Mouse (Mus musculus) layer of hippocampus, adult 18-20 months (tissue): Measurements from ENCODE around the gene Gm11562. TPM values are rescaled to one million over a fixed set of nuclear protein-coding genes. Genes with fewer than 3 reads are reported as not detected.

ENCODE experiments used
- DNase-seq, 2 experiments: peaks; one replicate each; pipeline ENCODE4 v3.0.0; 2022; ENCODE audit warnings: low spot score in 2 of 2
- total RNA-seq, 2 experiments: library from RNA; stranded (reverse); gene quantifications; 2 replicates each; pipeline ENCODE4 v1.2.3; 2021

Gene Gm11562
- total RNA-seq, 2 experiments from 2014 or later, result not detected

GRCm38 (mm10) chr11:99585096-99585495 is 35.1 kb downstream of the Gm11562 start:
- peak; percentile 46 to 83 for DNase-seq

DNA sequence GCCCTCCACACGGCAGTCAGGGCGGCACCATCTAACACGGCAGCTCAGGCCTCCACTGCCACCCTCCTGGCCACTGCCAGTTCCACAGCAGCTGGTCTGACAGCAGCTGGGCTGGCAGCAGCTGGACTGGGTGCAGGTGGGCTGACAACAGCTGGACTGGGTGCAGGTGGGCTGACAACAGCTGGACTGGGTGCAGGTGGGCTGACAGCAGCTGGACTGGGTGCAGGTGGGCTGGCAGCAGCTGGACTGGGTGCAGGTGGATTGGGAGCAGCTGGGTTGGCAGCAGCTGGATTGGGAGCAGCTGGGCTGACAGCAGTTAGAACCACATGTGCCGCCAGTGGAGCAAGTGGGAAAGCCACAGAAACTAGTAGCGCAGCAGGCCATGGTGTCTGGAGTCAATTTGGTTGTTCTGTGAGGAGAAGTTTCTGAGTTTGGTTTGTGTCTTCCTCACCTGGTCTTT is 37.0 kb downstream of the Gm11562 start, which contains the start of gene Krtap1-4:
TSS of gene Krtap1-4 (minus strand) at position 410 of the 460 bp plus-strand sequence.
- DNase-seq, result no peak

DNA sequence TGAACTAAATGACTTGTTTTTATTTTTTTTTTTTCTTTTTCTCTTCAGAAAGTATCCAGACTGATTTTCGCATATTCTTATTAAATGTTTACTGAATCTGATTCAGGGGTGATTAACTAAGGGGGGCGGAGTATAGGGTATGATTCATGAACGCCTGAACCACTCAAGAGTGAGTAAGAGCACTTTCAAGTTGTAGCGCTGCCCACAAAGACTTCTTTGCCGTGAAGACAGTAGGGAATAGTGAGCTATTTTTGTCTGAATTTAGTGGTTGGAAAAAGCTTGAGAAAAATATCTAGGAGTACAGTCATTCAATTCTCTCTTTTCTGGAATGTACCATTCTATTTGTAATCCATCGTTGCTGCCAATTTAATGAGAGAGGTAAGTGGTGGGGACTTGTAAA is 38.7 kb downstream of the Gm11562 start:
- no peak for DNase-seq

DNA sequence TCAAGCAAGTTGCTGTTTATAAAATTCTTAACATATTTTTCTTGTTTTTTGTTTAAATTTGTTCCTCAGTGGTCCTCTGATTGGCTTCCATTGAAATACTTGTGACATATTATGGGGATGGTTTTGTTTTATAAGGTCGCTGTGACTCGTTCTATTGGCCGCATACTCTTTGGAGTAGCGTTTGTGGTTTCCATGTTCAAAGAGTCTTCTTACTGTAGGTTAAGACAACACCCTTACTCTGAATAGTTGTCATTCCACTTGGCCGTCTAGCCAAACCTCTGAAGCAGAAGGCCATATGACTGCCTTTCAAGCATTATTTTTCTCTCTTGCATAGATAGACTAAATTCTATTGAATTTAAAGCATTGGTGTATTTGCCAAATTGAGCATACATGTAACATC is 39.2 kb downstream of the Gm11562 start:
- no peak for DNase-seq

DNA sequence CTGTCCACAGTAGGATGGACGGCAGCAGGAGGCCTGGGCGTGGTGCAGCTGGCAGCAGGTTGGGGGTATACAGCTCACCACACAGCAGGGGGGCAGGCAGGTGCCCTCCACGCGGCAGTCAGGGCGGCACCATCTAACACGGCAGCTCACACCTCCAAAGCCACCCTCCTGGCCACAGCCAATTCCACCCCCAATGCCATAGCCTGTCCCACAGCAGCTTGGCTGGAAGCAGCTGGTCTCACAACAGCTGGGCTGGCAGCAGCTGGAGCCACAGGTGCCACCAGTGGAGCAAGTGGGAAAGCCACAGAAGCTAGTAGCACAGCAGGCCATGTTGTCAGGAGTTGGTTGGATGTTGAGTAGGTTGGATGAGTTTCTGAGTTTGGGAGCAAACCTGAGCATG is 39.6 kb downstream of the Gm11562 start, which contains the start of gene Krtap1-5:
TSS of gene Krtap1-5 (minus strand) at position 381 of the 400 bp plus-strand sequence.
- no peak for DNase-seq

DNA sequence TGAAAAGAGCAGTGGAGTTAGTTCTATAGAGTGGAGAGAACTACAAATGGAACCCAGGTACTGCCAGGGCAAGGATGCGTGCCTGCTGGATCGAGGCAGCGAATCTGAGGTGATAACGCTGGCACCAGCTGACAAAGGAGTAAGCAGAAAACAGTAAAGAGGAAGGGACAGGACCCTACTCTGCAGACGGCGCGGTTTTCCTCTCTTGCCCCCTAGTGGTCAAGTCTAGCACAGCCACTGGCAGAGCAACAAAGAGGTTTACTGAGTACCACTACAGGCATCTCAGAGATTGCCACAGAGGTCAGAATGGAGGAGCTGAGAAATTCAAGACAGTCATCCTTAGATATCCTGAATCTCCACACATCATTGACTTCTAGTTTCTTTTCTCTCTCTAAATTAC is 46.1 kb downstream of the Gm11562 start:
- DNase-seq, result peak; percentile 38 to 83

DNA sequence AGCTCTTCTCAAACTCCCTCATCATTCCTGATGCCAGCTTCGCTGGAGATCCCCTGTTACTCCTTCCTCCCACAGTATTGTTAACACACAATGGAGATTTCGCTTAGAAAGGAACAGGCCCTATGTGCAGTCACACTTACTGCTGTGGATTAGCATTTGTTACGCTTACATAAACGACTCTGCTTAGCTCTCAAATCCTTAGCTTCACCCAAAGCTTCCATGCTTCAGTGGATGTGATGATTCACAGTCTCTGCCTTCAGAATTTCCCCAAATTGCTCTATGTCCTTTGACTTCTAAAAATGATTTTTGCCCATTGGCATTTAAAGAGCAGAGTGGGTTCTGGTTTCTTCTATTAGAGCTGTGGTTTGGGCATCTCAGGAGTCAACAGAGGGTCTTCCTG is 47.1 kb downstream of the Gm11562 start:
- DNase-seq, result peak in 1 of 2 experiments; percentile 4

Other genes starting within 250 kb of the Gm11562 start
- gene Krt28, start 245.5 kb downstream of the Gm11562 start, total RNA-seq, result under 1 TPM; 0.20 to 0.25 TPM
- gene Krt10, start 231.1 kb downstream of the Gm11562 start, total RNA-seq, result 10 to 100 TPM; 12.2 to 13.4 TPM
- gene Krt12, start 198.2 kb downstream of the Gm11562 start, total RNA-seq, result 1 to 10 TPM; 1.0 to 1.1 TPM
- not detected for gene Krt20, start 182.3 kb downstream of the Gm11562 start, total RNA-seq
- gene Krt23, start 127.3 kb downstream of the Gm11562 start, total RNA-seq, result not detected
- not detected for gene Krt39, start 99.1 kb downstream of the Gm11562 start, total RNA-seq
- not detected for gene Krt40, start 77.3 kb downstream of the Gm11562 start, total RNA-seq
- gene Krtap3-3, start 69.6 kb downstream of the Gm11562 start, total RNA-seq, result not detected
- not detected for gene Krtap3-2, start 63.6 kb downstream of the Gm11562 start, total RNA-seq
- not detected for gene Gm11939, start 61.0 kb downstream of the Gm11562 start, total RNA-seq
- not detected for gene Krtap3-1, start 53.8 kb downstream of the Gm11562 start, total RNA-seq
- not detected for gene Krtap1-5, start 39.4 kb downstream of the Gm11562 start, total RNA-seq
- not detected for gene Krtap1-4, start 36.8 kb downstream of the Gm11562 start, total RNA-seq
- not detected for gene Krtap1-3, start 29.1 kb downstream of the Gm11562 start, total RNA-seq
- gene Krtap9-3, start 22.3 kb downstream of the Gm11562 start, total RNA-seq, result not detected
- gene Gm11938, start 17.1 kb downstream of the Gm11562 start, total RNA-seq, result not detected
- gene Gm11937, start 10.2 kb downstream of the Gm11562 start, total RNA-seq, result not detected
- gene Krtap2-4, start 5.6 kb downstream of the Gm11562 start, total RNA-seq, result not detected
- gene Krtap4-1, start 7.8 kb upstream of the Gm11562 start, total RNA-seq, result not detected
- gene Krtap4-2, start 14.6 kb upstream of the Gm11562 start, total RNA-seq, result not detected
- gene Krtap4-7, start 23.7 kb upstream of the Gm11562 start, total RNA-seq, result not detected
- not detected for gene Gm11555, start 29.8 kb upstream of the Gm11562 start, total RNA-seq
- gene Gm11563, start 38.5 kb upstream of the Gm11562 start, total RNA-seq, result not detected
- not detected for gene Krtap4-6, start 45.5 kb upstream of the Gm11562 start, total RNA-seq
- not detected for gene Gm14190, start 70.3 kb upstream of the Gm11562 start, total RNA-seq
- not detected for gene Gm14180, start 113.9 kb upstream of the Gm11562 start, total RNA-seq
- not detected for gene Gm11595, start 152.5 kb upstream of the Gm11562 start, total RNA-seq
- not detected for gene Krtap4-8, start 160.3 kb upstream of the Gm11562 start, total RNA-seq
- not detected for gene Krtap4-9, start 164.8 kb upstream of the Gm11562 start, total RNA-seq
- gene Gm11596, start 173.0 kb upstream of the Gm11562 start, total RNA-seq, result not detected
- gene Gm11569, start 178.5 kb upstream of the Gm11562 start, total RNA-seq, result not detected
- not detected for gene Gm11554, start 184.0 kb upstream of the Gm11562 start, total RNA-seq
- gene Krtap4-13, start 189.5 kb upstream of the Gm11562 start, total RNA-seq, result not detected
- not detected for gene Gm11564, start 195.2 kb upstream of the Gm11562 start, total RNA-seq
- not detected for gene 2300003K06Rik, start 217.6 kb upstream of the Gm11562 start, total RNA-seq
- not detected for gene Krtap4-16, start 231.2 kb upstream of the Gm11562 start, total RNA-seq
- gene Gm11568, start 237.5 kb upstream of the Gm11562 start, total RNA-seq, result not detected
- gene Gm11559, start 244.0 kb upstream of the Gm11562 start, total RNA-seq, result not detected